Mouse (Mus musculus): ENCODE data around the gene Hoxb8.

Gene Hoxb8

GRCm38 (mm10) chr11:96284774-96285734, 3.3 kb downstream of the Hoxb8 start:
- no peak for ATAC-seq (ENCODE audit: insufficient number of reproducible peaks, low FRiP score, low TSS enrichment)

- ATAC-seq (ENCODE audit: insufficient number of reproducible peaks, low FRiP score, low TSS enrichment) = no peak
Measured at GRCm38 (mm10) chr11:96285771-96286738, 4.3 kb downstream of the Hoxb8 start, which contains the start of gene Hoxb7. TSS of gene Hoxb7 (plus strand) at chr11:96286623.

DNA sequence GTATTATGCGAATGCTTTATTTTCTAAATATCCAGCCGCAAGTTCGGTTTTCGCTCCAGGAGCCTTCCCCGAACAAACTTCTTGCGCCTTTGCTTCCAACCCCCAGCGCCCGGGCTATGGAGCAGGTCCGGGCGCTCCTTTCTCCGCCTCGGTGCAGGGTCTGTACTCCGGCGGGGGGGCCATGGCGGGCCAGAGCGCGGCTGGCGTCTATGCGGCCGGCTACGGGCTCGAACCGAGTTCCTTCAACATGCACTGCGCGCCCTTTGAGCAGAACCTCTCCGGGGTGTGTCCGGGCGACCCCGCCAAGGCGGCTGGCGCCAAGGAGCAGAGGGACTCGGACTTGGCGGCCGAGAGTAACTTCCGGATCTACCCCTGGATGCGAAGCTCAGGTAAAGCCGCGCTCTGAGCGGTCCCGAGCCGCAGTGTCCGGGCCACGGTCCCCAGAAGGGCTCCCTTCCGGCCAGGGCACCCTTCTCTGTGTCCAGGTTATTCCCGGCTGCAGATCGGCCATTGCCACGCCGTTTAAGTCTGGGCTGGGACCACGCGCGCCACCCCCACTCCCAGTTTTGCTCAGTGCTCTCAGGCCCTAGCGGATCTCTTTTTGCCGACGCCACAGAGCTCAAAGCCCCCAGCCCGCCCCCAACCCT, 5.2 kb downstream of the Hoxb8 start:
- ATAC-seq (ENCODE audit: insufficient number of reproducible peaks, low FRiP score, low TSS enrichment) = no peak

DNA sequence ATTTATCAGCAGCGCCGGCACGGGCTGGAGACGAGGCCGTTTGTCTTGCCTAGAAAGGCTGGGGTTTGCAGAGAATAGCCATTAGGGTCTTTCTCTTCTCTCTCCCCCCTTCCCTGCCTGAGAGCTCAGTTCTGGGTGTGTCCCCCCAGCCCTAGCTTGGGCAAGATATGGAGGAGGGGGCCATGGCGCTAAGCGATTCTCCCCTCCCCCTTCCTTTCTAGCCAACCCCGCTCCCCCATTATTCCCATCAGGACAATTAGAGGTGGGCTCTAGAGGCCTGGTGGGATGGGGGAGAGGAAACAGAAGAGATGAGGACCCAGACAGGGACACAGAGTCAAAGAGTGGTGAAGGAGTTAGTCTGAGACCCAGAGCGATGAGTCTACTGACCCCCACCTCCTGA, 5.7 kb downstream of the Hoxb8 start:
- no peak for ATAC-seq (ENCODE audit: insufficient number of reproducible peaks, low FRiP score, low TSS enrichment)

DNA sequence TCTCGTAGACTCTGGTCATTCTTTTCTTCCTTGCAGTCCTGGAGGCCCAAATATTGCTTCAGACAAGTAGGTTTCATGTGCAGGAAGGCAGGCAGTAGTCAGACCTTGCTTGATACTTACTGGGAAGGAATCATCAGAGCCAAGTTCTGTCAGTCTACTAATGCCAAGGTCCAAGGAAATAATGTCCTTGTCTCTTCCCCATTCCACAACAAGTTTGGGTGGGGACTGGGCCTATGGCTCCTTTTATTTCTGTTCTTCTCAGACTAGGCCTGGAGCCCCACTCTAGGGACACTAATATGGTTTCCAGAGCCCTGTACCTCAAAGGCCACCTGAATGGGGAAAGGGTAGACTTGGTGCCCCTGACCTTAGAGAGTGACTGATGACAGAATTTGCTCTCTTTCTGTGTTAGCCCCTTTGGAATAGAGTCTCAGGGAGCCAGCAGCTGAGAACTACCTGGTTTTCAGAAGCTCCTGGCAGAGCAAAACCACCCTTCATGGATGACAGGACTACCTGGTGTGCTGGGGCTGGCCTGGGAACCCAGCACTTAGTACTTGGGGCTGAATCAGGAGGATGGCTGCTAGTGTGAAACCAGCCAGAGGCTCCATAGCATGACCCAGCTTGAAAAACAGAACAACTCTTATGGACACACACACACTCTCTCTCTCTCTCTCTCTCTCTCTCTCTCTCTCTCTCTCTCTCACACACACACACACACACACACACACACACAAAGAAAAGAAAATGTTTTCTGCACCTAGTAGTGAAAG, 6.9 kb downstream of the Hoxb8 start:
- no peak for ATAC-seq (ENCODE audit: insufficient number of reproducible peaks, low FRiP score, low TSS enrichment)

DNA sequence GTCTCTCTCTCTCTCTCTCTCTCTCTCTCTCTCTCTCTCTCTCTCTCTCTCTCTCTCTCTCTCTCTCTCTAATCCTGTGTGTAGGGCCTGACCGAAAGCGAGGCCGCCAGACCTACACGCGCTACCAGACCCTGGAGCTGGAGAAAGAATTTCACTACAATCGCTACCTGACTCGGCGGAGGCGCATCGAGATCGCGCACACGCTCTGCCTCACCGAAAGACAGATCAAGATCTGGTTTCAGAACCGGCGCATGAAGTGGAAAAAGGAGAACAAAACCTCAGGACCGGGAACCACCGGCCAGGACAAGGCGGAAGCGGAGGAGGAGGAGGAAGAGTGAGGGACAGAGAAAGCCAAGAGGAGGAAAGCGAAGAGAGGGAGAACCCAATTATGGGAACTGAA, 7.6 kb downstream of the Hoxb8 start:
- ATAC-seq (ENCODE audit: insufficient number of reproducible peaks, low FRiP score, low TSS enrichment) = no peak

DNA sequence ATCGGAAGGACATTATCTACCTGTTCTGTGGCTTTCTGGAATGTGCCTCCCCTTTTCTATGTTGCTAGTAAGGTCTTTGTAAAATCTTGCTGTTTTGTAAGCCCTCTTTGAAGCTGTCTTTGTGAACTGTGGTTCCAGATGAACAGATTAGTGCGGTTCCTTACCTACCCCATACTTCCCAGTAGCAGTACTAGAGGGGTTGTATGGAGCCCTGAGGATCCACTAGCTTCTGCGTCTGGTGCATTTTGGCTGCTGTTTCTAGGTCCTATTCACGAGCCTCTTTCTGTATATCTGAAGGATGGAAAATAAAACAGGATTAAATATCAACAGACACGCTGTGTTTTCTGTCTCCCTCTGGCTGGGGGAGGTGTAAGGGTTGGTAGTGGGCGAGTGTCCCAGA, 8.1 kb downstream of the Hoxb8 start:
- no peak for ATAC-seq (ENCODE audit: insufficient number of reproducible peaks, low FRiP score, low TSS enrichment)

GRCm38 (mm10) chr11:96290705-96291355, 9.1 kb downstream of the Hoxb8 start:
- no peak for ATAC-seq (ENCODE audit: insufficient number of reproducible peaks, low FRiP score, low TSS enrichment)

GRCm38 (mm10) chr11:96291681-96292564, 10.2 kb downstream of the Hoxb8 start, which contains the start of gene Hoxb6:
TSS of gene Hoxb6 (plus strand) at chr11:96292476.
- no peak for ATAC-seq (ENCODE audit: insufficient number of reproducible peaks, low FRiP score, low TSS enrichment)

DNA sequence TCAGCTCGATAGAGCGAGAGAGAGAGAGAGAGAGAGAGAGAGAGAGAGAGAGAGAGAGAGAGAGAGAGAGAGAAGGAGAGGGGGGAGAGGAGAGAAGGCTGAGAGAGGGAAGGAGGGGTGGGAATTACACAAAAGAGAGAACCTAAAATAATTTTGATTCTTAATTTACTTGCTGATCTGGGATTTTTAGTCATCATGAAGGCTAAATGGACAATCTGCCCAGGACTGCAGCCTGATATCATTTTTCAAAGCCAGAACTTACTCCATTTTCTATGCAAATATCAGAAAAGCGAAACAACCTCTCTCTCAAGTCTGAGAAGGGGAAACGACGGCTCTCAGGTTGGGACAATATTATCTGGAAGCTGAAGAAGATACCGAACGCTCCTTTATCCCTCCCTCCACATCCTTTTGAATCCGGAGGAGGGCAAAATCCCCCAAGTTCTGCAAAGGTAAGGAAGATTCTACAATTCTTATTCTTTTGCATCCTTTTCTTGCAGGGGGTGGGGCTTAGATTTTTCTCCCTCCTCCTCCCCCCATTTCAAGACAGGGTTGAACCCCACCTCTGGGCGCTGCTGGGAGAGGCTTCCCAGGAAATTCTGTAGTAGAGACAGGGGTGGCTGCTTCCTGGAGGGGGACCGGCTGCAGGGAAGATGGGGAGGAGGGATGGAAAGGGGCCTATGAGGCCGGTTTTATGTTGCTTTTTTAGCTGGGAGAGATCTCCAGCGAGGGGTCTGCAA, 11.0 kb downstream of the Hoxb8 start:
- no peak for ATAC-seq (ENCODE audit: insufficient number of reproducible peaks, low FRiP score, low TSS enrichment)

DNA sequence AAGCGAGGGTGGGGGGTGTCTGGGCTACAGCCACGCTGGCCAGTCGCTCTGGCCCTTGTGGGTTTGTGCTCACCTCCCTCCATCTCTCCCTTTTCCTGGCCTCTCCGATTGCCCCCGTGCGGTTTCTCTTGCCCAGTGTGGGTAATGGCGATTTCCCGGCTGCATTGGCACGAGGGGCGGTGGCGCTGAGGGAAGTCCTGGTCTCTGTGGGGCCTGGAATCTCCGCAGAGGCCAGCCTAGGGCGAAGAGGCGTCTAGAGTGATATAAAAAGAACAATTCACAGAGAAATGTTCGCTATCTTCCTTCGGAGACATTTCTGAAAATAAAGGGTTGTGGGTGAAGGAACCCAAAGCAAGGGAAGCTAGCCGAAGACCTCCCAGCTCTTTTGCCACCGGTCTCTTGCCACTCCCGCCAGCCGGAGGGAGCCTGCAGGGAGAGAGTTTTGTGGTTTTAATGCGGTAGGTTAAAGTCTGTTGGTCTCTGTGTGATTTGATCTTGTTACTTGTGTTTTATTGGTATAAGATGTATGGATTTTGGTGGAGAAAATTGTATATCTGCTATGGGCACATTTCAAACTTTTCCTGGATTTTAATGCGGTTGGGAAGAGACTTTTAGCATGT, 11.7 kb downstream of the Hoxb8 start:
- no peak for ATAC-seq (ENCODE audit: insufficient number of reproducible peaks, low FRiP score, low TSS enrichment)

DNA sequence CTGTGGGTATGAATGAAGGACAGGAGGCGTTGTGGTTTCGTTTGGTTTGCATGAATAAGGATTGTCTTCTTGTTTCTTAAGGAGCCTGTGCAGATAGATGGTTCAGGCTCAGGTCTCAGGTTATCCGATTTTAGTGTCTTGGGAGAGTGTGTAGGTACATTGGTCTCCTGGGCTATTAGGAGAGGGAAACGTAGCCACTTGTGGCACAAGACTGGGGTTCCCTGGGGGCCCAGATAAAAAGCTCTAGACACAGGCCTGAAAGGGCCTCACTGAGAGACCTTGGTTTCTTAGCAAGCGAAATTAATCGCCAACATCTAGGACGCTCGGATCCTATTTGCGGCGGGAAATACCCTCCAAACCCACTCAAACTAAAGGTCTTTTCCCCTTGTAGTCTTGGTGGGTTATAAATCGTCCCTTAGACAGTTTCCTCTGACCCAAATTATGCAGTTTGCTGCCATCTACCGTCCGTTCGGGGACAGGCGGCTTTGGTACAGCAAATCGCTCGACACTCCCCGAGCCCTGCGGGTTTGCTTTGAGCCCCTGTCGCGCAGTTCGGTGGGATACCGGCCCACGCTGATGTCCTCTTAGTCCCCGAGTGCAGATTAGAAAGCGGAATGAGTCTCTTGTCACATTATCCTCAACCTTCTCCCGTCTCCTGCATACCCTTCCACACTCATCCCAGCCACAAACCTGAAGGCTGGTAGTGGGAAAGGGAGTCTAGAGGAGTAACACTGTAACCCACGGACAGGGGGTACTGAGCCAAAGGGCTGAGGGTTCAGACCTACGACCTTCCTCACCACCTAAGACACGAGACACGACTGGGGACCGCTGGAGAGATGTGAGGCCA, 12.8 kb downstream of the Hoxb8 start:
- no peak for ATAC-seq (ENCODE audit: insufficient number of reproducible peaks, low FRiP score, low TSS enrichment)

DNA sequence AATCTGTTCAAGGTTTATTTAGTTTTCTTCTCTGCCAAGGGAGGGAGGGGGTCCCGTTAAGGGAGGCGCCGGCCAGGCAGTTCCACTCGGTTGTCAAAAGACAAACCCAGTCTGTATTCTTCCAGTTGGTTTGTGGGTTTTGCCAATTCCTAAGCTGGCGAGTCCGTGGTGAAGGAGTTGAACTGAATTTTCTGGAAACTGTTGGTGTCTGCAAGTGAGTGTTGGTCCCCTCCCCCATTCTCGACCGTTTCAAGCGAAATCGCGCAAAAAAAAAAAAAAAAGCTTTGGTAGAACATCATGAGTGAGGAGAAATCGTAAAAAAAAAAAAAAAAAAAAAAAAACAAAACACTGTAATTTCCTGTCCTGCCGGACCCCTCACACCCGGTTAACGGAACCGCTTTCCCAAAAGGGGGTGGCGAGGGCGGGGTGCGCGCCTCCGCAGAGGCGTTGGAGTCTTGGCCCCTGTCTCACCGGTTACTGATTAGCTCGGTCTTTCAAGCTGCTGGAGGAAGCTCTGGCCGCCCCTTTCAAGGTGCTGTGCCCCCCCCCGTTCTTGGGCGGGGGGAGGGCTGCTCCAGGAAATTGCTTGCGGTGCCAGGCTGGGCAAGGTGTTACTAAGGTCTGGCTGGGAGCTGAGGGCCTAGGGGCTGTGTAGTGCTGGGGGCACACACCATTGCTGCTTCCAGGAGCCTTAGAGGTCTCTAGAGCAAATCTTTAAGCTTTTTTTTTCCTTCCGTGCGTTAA, 13.6 kb downstream of the Hoxb8 start:
- ATAC-seq (ENCODE audit: insufficient number of reproducible peaks, low FRiP score, low TSS enrichment) = no peak

DNA sequence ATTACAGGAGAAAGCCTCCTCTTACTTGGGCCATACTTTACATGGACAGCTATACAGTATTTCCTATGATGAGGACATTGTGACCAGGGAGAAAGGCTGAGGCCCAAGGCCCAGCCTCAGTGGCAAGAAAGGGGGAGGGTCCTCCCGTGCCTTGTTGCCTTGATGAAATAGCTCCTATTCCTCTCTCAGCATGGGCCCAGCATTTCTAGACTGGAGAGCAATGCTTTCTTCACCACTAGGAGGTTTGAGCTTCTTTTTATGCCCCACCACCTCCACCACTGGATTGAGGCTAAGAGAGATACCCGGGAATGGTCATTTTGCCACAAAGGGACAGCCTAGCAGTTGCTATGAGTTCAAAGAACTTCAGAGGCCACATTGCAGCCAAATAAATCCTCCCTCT, 15.3 kb downstream of the Hoxb8 start:
- no peak for ATAC-seq (ENCODE audit: insufficient number of reproducible peaks, low FRiP score, low TSS enrichment)

DNA sequence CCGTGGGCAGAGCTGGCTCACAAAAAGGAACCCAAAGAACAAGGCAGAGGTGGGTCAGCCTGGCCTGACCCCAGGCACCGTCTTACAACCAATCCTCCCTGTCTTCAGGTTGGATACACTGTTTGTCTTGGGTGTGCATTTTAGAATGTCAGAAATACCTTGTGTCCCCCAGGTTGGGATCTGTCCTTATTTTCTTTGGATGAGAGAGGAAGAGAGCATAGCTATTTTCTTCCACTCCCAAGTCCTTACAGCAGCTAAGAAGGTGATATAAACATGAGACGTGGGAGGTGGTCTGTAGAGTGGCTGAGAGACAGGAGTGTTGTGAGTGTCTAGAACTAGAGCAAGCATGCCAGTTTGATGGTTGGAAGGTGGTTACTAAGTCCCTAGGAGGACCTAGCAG, 15.7 kb downstream of the Hoxb8 start:
- ATAC-seq (ENCODE audit: insufficient number of reproducible peaks, low FRiP score, low TSS enrichment) = no peak
